Mouse (Mus musculus): ENCODE measurements around the gene H1fx.
"Not testable (repeated sequence)": the region's sequence is repeated elsewhere in the genome, so short reads cannot be mapped to it uniquely, and the experiment has no call there.

H1fx gene

DNA sequence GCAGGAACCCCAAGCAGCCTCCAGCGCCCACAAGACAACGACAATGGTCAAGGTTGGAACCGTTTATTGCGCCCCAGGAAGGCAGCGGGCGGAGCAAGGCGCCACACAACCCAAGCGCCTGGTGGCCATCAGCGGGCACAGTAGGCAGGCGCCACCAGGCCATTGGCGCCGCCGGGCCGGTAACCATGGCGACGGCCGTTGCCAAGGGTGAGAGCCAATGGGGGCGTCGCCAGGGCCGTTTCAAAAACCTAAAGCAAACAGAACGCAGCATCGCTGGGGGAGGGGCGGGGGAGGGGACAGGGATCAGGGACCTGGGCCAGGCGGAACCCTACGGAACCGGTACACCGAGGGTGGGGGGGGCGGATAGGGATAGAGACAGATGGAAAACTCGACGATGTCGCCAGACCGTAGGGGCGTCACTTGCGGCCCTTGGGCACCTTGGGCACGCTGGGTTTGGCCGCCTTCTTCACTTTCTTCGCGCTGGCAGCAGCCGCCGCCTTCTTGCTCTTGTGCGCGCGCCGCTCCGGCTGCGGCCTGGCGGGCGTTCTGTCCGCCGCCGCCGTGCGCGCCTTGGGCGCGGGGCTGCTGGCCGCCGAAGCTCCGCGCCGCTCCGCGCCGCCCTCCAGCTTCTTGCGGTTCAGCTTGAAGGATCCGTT is 935 bp downstream of the H1fx start:
- peak; percentile 83 for DNase-seq

DNA sequence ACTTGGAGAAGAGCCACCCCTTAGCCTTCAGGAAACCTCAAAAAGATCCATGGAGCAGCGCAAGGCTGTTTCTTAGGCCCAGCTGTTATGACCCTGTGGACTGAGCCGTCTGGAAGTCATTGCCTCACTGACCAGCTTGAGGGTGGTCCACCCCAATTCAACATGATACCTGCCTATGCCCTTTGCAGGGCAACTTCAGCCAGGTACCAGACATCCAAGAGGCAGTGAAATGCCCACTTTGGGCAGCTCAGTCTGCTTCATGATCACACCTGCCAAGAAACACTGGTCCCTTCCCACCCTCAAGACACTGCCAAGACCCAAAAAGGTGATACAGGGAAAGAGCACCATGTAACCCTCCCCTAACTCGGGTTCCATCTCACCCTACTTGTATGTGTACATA is 1.7 kb downstream of the H1fx start:
- no peak for DNase-seq

DNA sequence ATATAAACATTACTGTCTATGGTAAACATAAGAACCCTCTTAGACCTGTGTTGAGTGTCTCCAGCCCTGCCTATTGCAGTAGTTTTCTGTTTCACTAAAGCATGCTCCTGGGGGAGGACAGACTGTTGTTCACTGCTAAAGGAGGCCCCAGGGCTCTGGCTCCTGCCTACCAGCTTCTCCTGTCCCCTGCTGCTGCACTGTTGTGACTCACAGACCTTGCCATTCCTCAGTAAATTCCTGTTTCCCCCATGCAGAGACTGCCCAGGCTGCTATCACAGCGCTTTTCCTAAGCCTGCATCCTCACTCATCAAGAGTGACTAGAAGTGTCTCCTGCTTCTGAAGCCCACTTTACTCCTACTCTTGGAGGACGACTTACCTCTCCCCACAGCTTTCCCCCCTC is 11.4 kb downstream of the H1fx start:
- DNase-seq: no peak

DNA sequence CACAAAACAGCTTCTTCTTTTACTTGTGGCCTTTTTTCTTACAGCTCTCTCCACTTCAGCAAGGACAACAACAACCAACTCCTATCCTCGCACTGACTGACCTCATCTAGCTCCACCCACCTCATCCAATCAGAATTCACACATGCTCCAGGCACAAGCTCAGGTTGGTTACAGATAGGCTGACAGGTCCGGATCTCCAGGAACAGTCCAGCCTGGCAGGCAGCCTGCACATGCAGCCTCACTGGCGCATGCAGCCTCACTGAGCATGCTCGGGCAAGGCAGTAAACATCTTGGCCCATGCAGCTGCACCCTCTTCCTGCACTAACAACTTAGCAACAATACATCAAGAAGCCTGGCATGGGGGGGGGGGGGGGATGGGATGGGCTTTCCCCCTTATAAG is 19.0 kb downstream of the H1fx start:
- not testable (repeated sequence) for DNase-seq

DNA sequence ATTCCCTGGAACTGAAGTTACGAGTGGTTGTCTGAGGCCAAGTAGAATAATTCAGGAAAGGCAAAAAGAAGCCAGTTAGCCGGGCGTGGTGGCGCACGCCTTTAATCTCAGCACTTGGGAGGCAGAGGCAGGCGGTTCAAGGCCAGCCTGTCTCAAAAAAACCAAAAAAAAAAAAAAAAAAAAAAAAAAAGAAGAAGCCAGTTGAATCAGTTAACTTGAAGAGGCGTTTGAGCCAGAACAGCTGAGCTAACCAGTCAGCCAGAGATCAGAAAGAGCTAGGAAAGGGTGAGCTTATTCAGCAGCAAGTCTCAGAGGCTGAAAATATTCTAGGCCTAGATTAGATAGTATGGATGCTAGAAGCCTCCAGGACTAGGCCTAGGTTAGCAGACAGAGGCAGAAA is 39.3 kb downstream of the H1fx start:
- no peak for DNase-seq

DNA sequence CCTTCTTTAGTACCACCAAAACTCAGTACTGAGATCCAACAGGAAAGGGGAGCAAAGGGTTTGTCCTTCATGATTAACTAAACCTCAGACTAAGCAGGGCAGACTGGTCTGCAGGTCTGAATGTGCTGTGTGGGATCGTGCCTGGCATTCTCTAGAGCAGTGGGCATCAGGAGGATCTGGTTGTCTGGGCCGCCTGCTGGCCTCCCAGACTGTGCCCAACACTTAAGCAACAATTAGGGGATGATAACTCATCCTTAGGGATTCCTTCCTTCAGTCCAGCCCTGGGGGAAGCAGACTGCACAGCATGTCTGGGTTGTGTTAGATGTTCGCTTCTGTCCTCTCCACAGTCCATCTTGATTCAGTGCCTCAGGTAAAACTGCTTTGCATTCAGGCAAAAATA is 42.5 kb downstream of the H1fx start:
- DNase-seq: no peak

DNA sequence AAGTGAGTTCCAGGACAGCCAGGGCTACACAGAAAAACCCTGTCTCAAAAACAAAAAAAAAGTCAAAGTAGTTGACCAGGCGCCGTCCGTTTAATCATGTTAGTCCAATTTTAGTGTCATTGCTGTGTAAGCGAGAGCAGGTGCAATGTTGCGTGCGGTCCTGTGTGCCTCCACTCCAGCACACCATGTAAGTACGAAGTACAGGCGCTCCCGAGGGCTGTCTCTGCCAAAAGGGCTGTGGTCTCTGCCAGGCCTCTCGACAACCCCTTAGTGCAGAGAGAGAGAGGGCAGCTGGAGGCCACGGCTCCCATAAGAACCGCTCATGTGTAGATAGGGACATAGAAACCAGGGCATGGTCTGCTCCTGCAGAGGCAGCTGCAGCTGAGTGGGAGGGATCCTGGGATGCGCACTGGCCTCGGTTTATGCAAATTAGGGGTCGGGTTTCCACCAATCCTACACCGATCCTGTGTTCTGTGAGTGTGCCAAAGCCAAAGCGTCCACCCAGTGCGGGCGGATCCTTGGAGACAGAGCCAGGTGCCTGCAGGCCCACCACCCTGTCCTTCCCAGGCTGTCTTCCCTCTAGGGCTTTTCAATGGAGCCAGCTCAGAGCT is 44.2 kb downstream of the H1fx start:
- no peak for DNase-seq

DNA sequence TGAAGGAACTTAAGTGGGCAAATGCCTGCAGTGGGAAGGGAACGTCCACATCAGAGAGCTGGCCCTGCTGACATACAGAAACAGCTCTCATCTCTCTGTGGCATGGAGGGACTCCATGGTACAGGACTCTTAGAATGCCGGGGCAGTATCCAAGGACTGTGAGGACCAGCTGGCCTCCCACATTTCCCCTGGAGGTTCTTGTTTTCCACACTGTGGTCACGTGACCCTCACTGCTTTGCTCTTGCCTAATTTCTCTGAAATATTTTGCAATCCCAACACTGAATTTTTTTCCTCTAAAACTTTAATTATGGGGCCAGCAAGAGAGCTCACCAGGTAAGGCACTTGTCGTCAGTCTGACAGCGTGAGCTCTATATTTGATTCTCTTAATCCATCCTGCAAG is 46.4 kb downstream of the H1fx start:
- DNase-seq: no peak
